Mouse (Mus musculus): ENCODE results near the gene Gm20538. TPM values are rescaled to one million over a fixed set of nuclear protein-coding genes. Genes with fewer than 3 reads are reported as not detected.

The Gm20538 gene
- total RNA-seq, 1 experiment from 2014 or later, result not detected

DNA sequence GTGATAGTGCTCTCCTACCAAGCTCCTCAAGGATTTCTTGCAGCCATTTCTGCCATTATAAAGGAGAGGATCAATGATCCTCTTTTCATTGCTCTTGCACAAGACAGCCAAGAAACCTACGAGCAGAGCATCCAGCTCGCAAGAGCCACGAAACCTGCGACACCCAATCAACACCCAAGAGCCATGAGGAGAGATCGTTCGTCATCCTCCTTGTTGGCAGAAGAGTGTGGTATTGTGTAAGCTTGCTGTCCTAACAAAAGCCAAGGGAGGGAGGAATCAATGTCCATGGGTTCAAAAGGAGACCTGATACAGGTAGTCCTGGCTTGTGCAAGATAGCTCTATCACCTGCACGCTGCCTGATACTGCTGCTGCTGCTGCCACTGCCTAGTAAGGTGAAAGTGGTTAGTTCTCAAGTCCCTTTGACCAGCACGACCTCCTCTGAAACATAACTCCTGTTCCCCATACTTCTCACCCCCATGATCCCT lies 9.9 kb downstream of the Gm20538 start:
- ATAC-seq (replicated peaks; ENCODE audit: insufficient number of reproducible peaks, low FRiP score, low TSS enrichment, poor library complexity, severe bottlenecking), result no peak

DNA sequence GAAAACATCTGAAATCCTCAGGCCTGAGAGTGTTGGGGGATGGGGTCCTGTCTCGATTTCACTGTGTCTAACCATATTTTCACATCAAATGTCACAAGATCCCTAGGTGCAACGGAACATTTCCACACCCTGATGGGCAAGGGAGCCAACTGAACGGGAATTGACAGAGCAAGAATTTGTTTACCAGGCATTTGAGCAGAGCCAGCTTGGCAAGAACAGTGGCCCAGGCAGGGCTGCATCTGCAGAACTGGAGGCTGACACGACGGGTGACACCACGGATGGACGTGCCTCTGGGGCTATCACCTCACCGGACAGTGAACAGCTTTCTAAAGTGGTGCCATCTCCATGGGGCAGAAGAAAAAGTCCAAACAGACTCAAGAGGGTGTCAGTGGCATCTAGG lies 15.2 kb downstream of the Gm20538 start:
- no peak for ATAC-seq (replicated peaks; ENCODE audit: insufficient number of reproducible peaks, low FRiP score, low TSS enrichment, poor library complexity, severe bottlenecking)

GRCm38 (mm10) chr19:44535376-44535775 lies 17.3 kb downstream of the Gm20538 start:
- no peak for ATAC-seq (replicated peaks; ENCODE audit: insufficient number of reproducible peaks, low FRiP score, low TSS enrichment, poor library complexity, severe bottlenecking)

DNA sequence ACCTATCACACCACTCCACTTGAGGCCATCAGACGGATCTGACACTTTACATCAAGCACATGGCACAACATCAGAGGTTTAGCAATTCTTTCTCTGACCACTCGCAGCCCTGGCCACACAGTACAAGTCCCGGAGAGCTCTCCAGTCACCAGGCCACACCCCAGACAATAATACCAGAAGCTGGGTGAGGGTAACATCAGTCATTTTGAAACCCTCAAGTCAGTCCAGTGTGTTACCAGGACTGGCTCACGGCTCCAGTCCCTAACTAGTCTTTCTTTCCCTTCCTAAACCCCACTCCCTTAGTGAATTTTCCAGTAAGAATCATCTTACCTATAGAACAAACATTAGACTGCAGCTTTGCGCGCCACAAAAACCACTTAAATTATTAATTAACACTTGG lies 22.6 kb downstream of the Gm20538 start:
- ATAC-seq (replicated peaks; ENCODE audit: insufficient number of reproducible peaks, low FRiP score, low TSS enrichment, poor library complexity, severe bottlenecking), result no peak

GRCm38 (mm10) chr19:44525551-44526205 lies 27.0 kb downstream of the Gm20538 start:
- ATAC-seq (replicated peaks; ENCODE audit: insufficient number of reproducible peaks, low FRiP score, low TSS enrichment, poor library complexity, severe bottlenecking), result 0 out of 2 replicates have a peak, but pooled peaks have one; percentile 29

DNA sequence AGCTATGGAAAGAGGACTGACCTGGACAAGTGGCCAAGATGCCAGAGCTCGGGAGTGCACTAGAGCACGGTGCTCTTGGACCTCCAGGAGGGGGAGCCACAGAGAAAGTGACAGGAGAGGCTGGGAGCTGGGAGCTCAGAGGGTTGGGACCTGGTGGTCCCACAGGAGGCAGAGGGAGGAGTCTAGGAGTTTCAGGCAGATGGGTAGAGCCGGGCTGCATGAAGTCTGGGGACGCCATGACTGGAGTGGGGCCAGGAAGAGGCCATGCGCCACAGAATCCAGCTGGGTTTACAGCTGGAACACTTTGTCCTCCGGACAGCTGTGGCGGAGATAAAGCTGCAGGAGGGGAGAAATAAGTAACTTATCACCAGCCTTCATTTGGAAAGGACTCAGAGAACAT lies 33.5 kb downstream of the Gm20538 start:
- ATAC-seq (replicated peaks; ENCODE audit: insufficient number of reproducible peaks, low FRiP score, low TSS enrichment, poor library complexity, severe bottlenecking), result no peak

DNA sequence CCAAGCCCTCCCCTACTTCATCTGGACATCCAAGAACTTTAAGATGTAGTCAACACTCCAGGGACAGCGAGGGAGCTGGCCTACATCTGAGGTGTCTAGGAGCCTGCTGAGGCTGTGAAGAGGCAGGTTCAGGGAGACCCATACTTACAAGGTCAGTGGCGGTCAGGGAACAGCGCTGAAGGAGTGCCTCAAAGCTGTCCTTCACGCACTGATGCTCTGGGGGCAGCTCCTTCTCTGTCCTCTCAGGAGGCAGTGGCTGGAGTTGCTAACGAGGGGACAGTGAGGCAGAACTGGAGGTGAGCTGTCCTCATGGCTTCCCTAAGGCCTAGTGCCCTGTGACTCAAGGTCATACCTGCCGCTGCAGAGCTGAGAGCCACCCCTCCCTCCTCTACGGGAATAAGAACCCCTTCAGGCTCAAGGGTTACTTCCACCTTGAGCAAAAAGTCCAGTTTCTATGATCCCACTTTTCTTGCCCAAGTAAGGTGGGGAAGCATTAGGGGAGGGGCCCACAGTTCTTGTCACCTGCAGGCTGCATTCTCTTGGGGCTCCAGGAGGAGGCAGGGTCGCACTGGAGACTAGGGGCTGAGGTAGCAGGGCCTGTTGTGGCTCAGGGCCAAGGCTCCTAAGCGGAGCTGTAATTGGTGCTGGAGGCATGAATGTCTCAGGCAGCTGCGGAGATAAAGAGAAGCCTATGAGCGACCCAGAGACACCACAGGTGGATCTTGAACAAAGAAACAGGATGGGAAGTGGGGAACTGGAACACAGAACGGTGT lies 34.4 kb downstream of the Gm20538 start:
- ATAC-seq (replicated peaks; ENCODE audit: insufficient number of reproducible peaks, low FRiP score, low TSS enrichment, poor library complexity, severe bottlenecking), result no peak

- ATAC-seq (replicated peaks; ENCODE audit: insufficient number of reproducible peaks, low FRiP score, low TSS enrichment, poor library complexity, severe bottlenecking), result no peak
Measured at GRCm38 (mm10) chr19:44515769-44516168, 36.9 kb downstream of the Gm20538 start.

GRCm38 (mm10) chr19:44514521-44515451 lies 37.8 kb downstream of the Gm20538 start:
- ATAC-seq (replicated peaks; ENCODE audit: insufficient number of reproducible peaks, low FRiP score, low TSS enrichment, poor library complexity, severe bottlenecking), result no peak

DNA sequence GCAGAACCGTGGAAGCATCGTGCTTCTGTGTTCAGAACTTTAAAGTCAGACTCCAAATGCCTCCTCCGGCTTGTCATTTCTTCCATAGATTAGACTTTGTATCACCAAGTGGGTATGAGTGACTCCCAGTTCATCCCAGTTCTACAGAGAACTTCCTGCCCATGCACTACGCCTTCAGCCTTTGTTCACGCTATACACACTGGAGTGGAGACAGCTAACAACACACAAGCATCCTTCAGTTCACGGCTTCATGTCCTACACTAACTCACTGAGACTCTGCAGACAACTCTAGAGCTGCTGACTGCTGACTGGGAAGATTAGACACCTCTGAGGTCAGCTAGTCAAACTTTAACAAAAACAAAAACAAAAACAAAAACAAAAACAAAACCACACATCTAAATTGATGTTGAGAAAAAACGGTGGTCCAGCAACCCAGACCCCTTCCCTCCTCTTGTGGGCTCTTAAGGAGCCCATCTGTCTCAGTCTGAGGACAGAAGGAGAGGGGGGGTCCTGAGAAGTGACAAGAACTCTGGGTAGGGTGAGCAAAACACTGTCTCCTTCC lies 38.6 kb downstream of the Gm20538 start:
- no peak for ATAC-seq (replicated peaks; ENCODE audit: insufficient number of reproducible peaks, low FRiP score, low TSS enrichment, poor library complexity, severe bottlenecking)

DNA sequence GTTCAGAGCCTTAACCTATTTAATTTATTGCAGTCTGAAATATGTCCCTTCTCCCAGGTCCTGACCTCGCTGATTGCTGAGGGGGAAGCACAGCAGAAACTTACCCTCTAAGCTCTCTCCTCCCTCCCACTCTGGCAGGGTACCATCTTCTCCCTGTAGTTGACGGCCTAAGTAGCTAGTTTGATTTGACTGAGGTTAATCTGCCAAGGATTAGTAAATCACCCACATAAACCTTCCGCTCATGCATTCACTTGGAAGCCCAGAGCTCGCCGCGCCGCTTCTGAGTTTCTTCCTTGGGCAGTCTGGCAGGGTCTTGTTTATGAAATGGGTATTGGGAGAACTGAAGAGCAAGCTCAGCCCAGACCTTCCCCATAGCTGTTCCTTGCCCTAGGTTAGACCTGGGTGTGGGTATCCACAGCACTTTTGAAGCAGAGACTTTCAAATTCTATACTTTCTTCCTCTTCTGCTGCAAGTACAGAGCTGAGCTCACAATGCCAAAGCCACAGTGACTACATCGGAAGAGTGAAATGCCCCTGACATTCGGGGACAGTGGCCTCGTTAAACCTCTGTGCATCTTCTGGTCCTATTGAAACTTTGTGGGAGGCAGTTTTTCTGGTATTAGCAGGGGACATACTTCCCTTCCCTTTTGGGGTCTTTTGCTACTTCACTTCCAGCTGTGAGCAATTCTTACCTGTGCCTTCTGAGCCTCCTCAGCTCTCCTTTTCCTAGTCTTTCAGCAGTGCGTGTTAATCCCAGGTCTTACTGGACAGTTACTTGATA lies 39.4 kb downstream of the Gm20538 start:
- no peak for ATAC-seq (replicated peaks; ENCODE audit: insufficient number of reproducible peaks, low FRiP score, low TSS enrichment, poor library complexity, severe bottlenecking)

- no peak for ATAC-seq (replicated peaks; ENCODE audit: insufficient number of reproducible peaks, low FRiP score, low TSS enrichment, poor library complexity, severe bottlenecking)
Measured at GRCm38 (mm10) chr19:44512601-44513000, 40.0 kb downstream of the Gm20538 start.

GRCm38 (mm10) chr19:44511451-44512231 lies 41.0 kb downstream of the Gm20538 start:
- no peak for ATAC-seq (replicated peaks; ENCODE audit: insufficient number of reproducible peaks, low FRiP score, low TSS enrichment, poor library complexity, severe bottlenecking)

- ATAC-seq (replicated peaks; ENCODE audit: insufficient number of reproducible peaks, low FRiP score, low TSS enrichment, poor library complexity, severe bottlenecking), result no peak
Measured at GRCm38 (mm10) chr19:44510534-44511175, 42.0 kb downstream of the Gm20538 start.

- ATAC-seq (replicated peaks; ENCODE audit: insufficient number of reproducible peaks, low FRiP score, low TSS enrichment, poor library complexity, severe bottlenecking), result no peak
Measured at GRCm38 (mm10) chr19:44502741-44503140, 49.9 kb downstream of the Gm20538 start.

DNA sequence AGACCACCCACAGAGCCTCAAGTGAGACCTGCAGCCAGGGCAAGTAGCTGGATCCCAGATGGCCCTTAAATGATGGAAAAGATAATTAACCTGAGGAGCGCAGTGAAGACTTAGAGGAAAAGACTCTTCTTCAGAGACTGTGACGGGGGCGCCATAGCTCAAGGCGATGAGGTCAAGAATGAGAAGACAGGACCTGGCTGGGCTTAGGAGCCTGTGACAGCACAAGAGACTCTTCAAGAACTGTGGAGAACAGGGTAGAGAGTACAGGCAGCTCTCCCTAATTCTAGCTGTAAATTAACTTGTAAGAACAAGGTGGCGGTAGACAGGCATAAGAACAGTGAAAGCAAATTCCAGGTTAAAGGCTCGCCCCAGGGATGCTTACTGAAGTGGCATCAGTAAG lies 50.7 kb downstream of the Gm20538 start:
- ATAC-seq (replicated peaks; ENCODE audit: insufficient number of reproducible peaks, low FRiP score, low TSS enrichment, poor library complexity, severe bottlenecking), result no peak

DNA sequence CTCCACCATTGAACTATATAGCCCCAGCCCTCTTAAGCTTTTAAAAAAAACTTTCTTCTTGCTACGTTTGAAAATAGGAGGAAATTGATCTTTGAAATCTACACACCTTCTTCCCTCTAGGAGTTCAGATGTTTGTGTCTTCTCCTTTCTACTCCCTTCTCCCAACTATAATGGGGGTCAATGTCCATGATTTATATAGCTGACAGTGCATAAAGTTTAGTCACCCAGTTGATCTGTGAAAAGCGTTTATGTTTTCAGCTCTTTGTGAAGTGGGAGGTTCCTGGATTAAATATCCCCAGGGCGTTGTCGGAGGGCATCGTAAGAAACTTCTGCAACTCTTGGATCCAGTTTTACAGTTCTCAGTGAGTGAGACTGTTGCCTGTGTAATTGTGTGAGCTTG lies 52.4 kb downstream of the Gm20538 start:
- ATAC-seq (replicated peaks; ENCODE audit: insufficient number of reproducible peaks, low FRiP score, low TSS enrichment, poor library complexity, severe bottlenecking), result no peak
